Mouse (Mus musculus): ENCODE data around the gene Tmem95.

DNA sequence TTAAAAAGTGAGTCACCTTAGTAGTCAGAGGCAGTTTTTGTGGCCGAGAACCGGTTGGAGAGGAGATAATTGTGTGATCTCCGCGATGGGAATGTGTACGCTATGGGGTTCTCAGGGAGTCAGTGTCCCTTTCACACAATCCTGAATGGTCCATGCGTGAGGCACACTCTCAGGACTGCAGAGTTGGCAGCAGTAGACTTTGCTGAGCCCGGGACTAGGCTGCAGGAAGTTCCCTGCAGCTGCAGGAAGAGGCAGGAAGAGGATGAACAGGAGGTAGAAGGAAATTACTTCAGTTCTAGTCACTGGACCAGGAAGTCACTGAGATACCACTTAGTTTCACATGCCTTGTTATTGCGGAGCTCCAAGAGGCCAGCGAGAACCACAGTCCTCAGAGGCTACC is 28.7 kb downstream of the Tmem95 start:
- no peak for TF ChIP-seq CTCF (IDR thresholded peaks at IDR 0.05; ENCODE audit: control insufficient read depth, insufficient read depth, low read length)
- no peak for TF ChIP-seq POLR2A (IDR thresholded peaks at IDR 0.05; ENCODE audit: borderline replicate concordance, control insufficient read depth, low read depth, low read length)
